Mouse (Mus musculus): ENCODE data around the gene Map10. TPM values are rescaled to one million over a fixed set of nuclear protein-coding genes. Genes with fewer than 3 reads are reported as not detected.

Map10 gene
- polyA plus RNA-seq, 1 experiment from 2014 or later: 6.7 TPM

Other genes with a start within 250 kb of the Map10 start
- gene Sipa1l2, start 100.0 kb upstream of the Map10 start, polyA plus RNA-seq (2015; fragmentation: Nextera tagmentation; extraction: Ambion mirVana): 12.9 and 17.2 TPM in 2 replicates
- gene Ntpcr, start 60.1 kb downstream of the Map10 start, polyA plus RNA-seq (2015; fragmentation: Nextera tagmentation; extraction: Ambion mirVana): 29.8 and 32.6 TPM in 2 replicates
- gene Pcnx2, start 228.5 kb downstream of the Map10 start, polyA plus RNA-seq (2015; fragmentation: Nextera tagmentation; extraction: Ambion mirVana): 0.11 and 0.13 TPM in 2 replicates
- gene Map3k21, start 240.6 kb downstream of the Map10 start, polyA plus RNA-seq (2015; fragmentation: Nextera tagmentation; extraction: Ambion mirVana): 0.04 and 0.11 TPM in 2 replicates

Measured in limb, embryonic 13.5 days (tissue).